Mouse (Mus musculus) forebrain, embryonic 10.5 days (tissue): ENCODE results near the gene Ankrd31. TPM values are rescaled to one million over a fixed set of nuclear protein-coding genes. Genes with fewer than 3 reads are reported as not detected.
A peak's percentile ranks its signal among the peaks of the same experiment; 100 is the strongest.
"Not testable (repeated sequence)": the region's sequence is repeated elsewhere in the genome, so short reads cannot be mapped to it uniquely, and the experiment has no call there.

ENCODE experiments used
- DNase-seq: peaks from one replicate; pipeline ENCODE4 v3.0.0-alpha.2; 2017; ENCODE audit warnings: low spot score; ENCODE audit errors: extremely low spot score
- H3K27ac ChIP-seq: fragments of 300-500 bp; sonication (generic); 2 replicates; pipeline ENCODE4 v1.5.1; 2016; ENCODE audit warnings: mild to moderate bottlenecking
- H3K27me3 ChIP-seq: fragments of 300-500 bp; sonication (generic); 2 replicates; pipeline ENCODE4 v1.6.1; 2016; ENCODE audit warnings: mild to moderate bottlenecking; ENCODE audit not compliant: poor library complexity, severe bottlenecking
- H3K36me3 ChIP-seq: fragments of 300-500 bp; sonication (generic); replicated peaks from 2 replicates; pipeline ENCODE4 v1.6.1; 2016; ENCODE audit warnings: mild to moderate bottlenecking, moderate library complexity
- H3K4me1 ChIP-seq: fragments of 300-500 bp; sonication (generic); 2 replicates; pipeline ENCODE4 v1.6.1; 2016
- H3K4me3 ChIP-seq: fragments of 300-500 bp; sonication (generic); 2 replicates; pipeline ENCODE4 v1.5.1; 2016; ENCODE audit warnings: mild to moderate bottlenecking, moderate library complexity
- H3K9me3 ChIP-seq: fragments of 300-500 bp; sonication (generic); 2 replicates; pipeline ENCODE4 v1.6.1; 2016; ENCODE audit warnings: mild to moderate bottlenecking, moderate library complexity
- WGBS: fragments of 180-500 bp; shearing (Covaris S2); methylation state at CpG from one replicate; pipeline ENCODE4 v1.1.7; 2016; 5-methylcytosine and 5-hydroxymethylcytosine counted together
- polyA plus RNA-seq: library from polyadenylated mRNA; unstranded; fragments of >200 nt; fragmentation: Nextera tagmentation; extraction: Ambion mirVana; gene quantifications from 2 replicates; pipeline ENCODE4 v1.2.1, GENCODE M21; 2016

The Ankrd31 gene
- polyA plus RNA-seq, 1 experiment from 2014 or later: not detected

- H3K36me3 ChIP-seq: no peaks in the 10 kb centered on the region
- DNase-seq: peak; percentile 31
- WGBS: 30% methylated on average over 8 of the region's 8 CpGs
- 0 out of 2 replicates have a peak overlapping the region, but pooled peaks have one; percentile 7 for H3K27ac ChIP-seq
- H3K27me3 ChIP-seq: peaks cover 61% of the 10 kb centered on the region
- no peak overlapping the region for H3K4me3 ChIP-seq
- H3K4me1 ChIP-seq: peaks cover 34% of the 10 kb centered on the region
- H3K9me3 ChIP-seq: no peaks in the 10 kb centered on the region; the same call in 1 of the 2 replicates
Measured at GRCm38 (mm10) chr13:96928432-96929039, 180.5 kb downstream of the Ankrd31 start.

GRCm38 (mm10) chr13:96932745-96933144 lies 184.7 kb downstream of the Ankrd31 start:
- WGBS: 93% methylated on average over 5 of the region's 5 CpGs
- Histone ChIP-seq H3K9me3 (no peaks in the 10 kb centered on the region), H3K4me3 (no peak overlapping the region), H3K27me3 (peaks cover 19% of the 10 kb centered on the region), H3K4me1 (peaks cover 17% of the 10 kb centered on the region), H3K36me3 (no peaks in the 10 kb centered on the region), H3K27ac (no peak overlapping the region)
- DNase-seq: no peak

DNA sequence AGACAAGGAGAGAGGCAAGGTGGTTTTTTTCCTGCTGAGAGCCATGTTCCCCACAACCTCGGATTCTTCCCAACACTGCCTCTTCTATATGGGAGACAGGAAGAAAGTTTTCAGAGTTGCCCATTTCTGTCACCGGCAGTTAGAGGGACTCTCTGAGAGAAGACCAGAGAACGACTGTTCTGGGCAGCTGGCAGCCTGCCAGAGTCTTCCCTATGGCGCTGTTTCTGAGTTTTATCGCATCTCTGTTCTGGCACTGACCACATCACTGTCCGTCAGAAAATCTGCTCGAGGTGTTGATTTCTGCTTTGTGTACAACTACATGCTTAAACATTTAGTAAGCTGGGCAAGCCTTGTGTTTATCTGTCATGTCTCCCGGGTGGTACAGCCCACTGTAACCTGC lies 185.3 kb downstream of the Ankrd31 start:
- Histone ChIP-seq H3K27ac (no peak overlapping the region), H3K9me3 (no peaks in the 10 kb centered on the region), H3K36me3 (no peaks in the 10 kb centered on the region), H3K27me3 (peaks cover 12% of the 10 kb centered on the region; the same call in 1 of the 2 replicates), H3K4me1 (peaks cover 11% of the 10 kb centered on the region), H3K4me3 (no peak overlapping the region)
- DNase-seq: no peak
- 84% methylated on average over 8 of the region's 8 CpGs for WGBS

GRCm38 (mm10) chr13:96936173-96936777 lies 188.2 kb downstream of the Ankrd31 start:
- Histone ChIP-seq H3K9me3 (no peaks in the 10 kb centered on the region), H3K27me3 (no peaks in the 10 kb centered on the region), H3K4me1 (no peaks in the 10 kb centered on the region), H3K4me3 (no peak overlapping the region), H3K36me3 (no peaks in the 10 kb centered on the region), H3K27ac (no peak overlapping the region)
- DNase-seq: no peak
- 81% methylated on average over 6 of the region's 6 CpGs for WGBS

DNA sequence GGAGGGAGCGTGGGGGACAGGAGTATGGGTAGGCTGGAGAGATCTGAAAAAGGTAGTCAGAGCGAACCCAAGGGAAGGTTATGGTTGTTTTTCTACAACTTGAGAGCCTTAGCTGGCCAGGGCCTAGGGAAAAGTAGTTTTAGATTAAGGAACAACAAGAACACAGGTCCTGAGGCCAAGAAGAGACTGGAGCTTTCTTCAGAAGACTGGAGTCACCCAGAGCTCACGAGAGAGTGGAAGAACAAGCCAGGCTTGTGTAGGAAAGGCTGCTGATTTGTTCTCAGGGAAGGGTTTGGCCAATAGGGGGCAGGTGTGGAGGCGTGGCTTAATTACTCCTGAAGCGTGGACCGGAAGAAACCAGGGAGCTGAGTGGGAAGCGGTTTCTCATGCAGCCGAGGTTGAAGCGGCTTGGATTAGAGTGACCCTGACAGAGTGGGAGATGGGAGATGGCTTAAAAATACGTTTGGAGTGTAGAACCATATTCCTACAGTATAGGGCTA lies 189.0 kb downstream of the Ankrd31 start:
- no peaks in the 10 kb centered on the region for H3K36me3 ChIP-seq
- no peak overlapping the region for H3K27ac ChIP-seq
- 77% methylated on average over 10 of the region's 10 CpGs for WGBS
- no peaks in the 10 kb centered on the region for H3K27me3 ChIP-seq
- no peaks in the 10 kb centered on the region for H3K4me1 ChIP-seq
- H3K4me3 ChIP-seq: no peak overlapping the region
- no peaks in the 10 kb centered on the region for H3K9me3 ChIP-seq
- DNase-seq: no peak

DNA sequence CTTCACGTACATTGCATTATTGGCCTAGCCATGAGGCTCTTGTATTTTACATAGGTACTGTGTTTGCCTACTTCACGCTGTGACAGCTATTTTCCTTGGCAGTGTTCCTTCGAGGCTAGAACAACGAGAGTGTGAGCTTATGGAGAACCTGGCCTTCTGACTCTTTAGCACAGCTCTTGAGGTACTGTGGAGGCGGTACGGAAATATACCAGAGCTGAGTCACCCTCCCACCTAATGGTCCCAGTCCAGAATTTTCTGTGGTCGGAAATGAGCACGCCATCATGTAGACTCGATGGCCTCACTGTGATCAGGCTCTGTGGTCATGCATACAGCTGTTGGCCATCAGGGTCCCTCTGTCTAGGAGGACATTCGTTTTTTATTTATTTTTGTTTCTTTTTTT lies 191.6 kb downstream of the Ankrd31 start:
- 91% methylated on average over 10 of the region's 10 CpGs for WGBS
- Histone ChIP-seq H3K4me1 (no peaks in the 10 kb centered on the region), H3K9me3 (no peaks in the 10 kb centered on the region), H3K27me3 (no peaks in the 10 kb centered on the region), H3K27ac (no peak overlapping the region), H3K36me3 (no peaks in the 10 kb centered on the region), H3K4me3 (no peak overlapping the region)
- no peak for DNase-seq

GRCm38 (mm10) chr13:96941481-96941880 lies 193.4 kb downstream of the Ankrd31 start:
- not testable (repeated sequence) for H3K4me1 ChIP-seq, H3K9me3 ChIP-seq, DNase-seq, H3K4me3 ChIP-seq, H3K36me3 ChIP-seq, H3K27me3 ChIP-seq, H3K27ac ChIP-seq
- 88% methylated on average over 11 of the region's 11 CpGs for WGBS

DNA sequence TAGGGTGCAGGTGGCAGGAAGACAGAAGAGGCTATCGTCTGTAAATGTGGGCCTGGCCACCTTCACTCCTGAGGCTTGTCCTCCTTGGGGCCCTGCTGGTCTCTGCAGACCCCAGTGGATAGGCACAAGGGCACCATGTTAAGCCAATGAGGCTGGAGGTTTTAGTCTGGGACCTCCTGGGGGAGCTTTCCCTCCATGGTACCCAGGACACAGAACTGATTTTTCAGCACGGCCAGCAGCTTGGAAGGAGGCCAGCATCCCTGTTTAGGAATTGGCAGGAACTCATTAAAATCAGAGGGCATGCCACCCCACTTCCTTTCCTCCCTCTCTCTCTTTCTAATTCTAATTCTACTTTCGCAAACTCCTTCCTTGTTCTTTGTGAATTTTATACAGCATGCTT lies 195.5 kb downstream of the Ankrd31 start:
- Histone ChIP-seq H3K36me3 (no peaks in the 10 kb centered on the region), H3K27ac (no peak overlapping the region), H3K4me3 (no peak overlapping the region), H3K4me1 (no peaks in the 10 kb centered on the region), H3K27me3 (no peaks in the 10 kb centered on the region), H3K9me3 (no peaks in the 10 kb centered on the region)
- DNase-seq: no peak
- 76% methylated on average over 3 of the region's 3 CpGs for WGBS

DNA sequence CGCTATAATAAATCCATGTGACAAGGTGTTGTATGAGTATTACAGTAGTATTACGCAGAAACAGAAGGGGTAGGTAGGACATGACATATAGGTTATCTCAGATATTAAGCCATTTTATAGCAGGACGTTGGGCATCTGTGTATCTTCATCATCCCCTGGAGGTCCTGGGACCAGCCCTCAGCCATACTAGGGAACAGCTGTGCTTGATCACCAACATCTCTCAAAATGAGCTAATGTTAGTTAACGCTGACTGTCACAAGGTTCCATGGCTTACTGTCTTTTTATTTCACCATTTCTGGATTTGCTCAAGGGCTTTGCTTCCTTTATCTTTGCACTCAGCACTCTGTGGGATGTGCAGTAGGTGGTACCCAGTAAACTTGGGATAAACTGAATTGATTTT lies 197.7 kb downstream of the Ankrd31 start:
- no peak for DNase-seq
- Histone ChIP-seq H3K27me3 (no peaks in the 10 kb centered on the region), H3K36me3 (no peaks in the 10 kb centered on the region), H3K4me3 (no peak overlapping the region), H3K27ac (no peak overlapping the region), H3K4me1 (no peaks in the 10 kb centered on the region), H3K9me3 (no peaks in the 10 kb centered on the region; the same call in 1 of the 2 replicates)
- WGBS: 86% methylated on average over 4 of the region's 4 CpGs

DNA sequence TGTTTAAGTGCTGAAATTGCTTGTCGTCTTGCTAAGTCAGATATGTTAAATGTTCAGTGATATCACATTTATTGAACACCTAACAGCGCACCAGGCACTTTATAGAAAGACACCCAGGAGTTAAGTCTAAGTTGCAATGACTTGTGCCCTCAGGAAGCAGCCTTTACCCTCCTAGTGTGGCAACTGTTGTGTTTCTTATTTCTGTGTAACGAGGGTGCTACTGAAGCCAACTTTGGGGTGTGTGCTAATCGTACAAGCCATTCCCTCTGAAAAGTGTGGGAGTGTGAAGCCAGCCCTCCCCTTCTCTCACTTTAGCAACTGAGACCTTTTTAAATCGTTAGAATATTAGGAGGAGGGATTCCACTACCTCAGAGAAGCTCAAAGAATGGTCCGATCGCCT lies 199.7 kb downstream of the Ankrd31 start:
- Histone ChIP-seq H3K27me3 (no peaks in the 10 kb centered on the region), H3K36me3 (no peaks in the 10 kb centered on the region), H3K4me3 (no peak overlapping the region), H3K27ac (no peak overlapping the region), H3K9me3 (no peaks in the 10 kb centered on the region; the same call in 1 of the 2 replicates), H3K4me1 (no peaks in the 10 kb centered on the region)
- DNase-seq: no peak
- 89% methylated on average over 7 of the region's 7 CpGs for WGBS

DNA sequence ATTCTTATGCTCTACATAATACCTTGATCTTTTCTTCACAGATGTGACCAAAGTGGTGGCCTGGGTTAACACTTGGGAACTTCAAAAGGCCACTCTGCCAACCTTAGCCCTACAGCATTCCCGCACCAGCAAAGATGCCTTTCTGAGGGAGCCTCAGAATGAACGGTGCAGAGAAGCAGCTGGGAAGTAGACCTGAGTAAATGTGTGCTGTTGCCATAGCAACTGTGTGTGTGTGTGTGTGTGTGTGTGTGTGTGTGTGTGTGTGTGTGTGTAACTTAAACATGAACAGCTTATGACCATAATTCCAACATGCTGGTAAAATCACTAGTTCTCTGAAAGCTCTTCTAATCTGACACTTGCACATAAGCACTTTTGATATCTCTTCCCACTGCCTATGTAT lies 203.8 kb downstream of the Ankrd31 start:
- 74% methylated on average over 2 of the region's 2 CpGs for WGBS
- no peaks in the 10 kb centered on the region for H3K27me3 ChIP-seq
- no peaks in the 10 kb centered on the region; the same call in 1 of the 2 replicates for H3K9me3 ChIP-seq
- H3K4me3 ChIP-seq: no peak overlapping the region
- H3K27ac ChIP-seq: no peak overlapping the region
- H3K4me1 ChIP-seq: no peaks in the 10 kb centered on the region
- H3K36me3 ChIP-seq: no peaks in the 10 kb centered on the region
- DNase-seq: no peak

GRCm38 (mm10) chr13:96956466-96956865 lies 208.4 kb downstream of the Ankrd31 start:
- Histone ChIP-seq H3K27me3 (no peaks in the 10 kb centered on the region), H3K9me3 (no peaks in the 10 kb centered on the region), H3K4me1 (no peaks in the 10 kb centered on the region), H3K27ac (no peak overlapping the region), H3K36me3 (no peaks in the 10 kb centered on the region), H3K4me3 (no peak overlapping the region)
- no peak for DNase-seq
- 95% methylated on average over 6 of the region's 6 CpGs for WGBS
